Mouse (Mus musculus) E14TG2a.4 (cell line): ENCODE measurements around the gene Rpgrip1.

Experiments used
- H3K27me3 ChIP-seq: 2 replicates; pipeline ENCODE4 v1.6.1; 2014; ENCODE audit warnings: low read length, control low read depth; ENCODE audit not compliant: insufficient read depth
- H3K36me3 ChIP-seq: 2 replicates; pipeline ENCODE4 v1.6.1; 2014; ENCODE audit warnings: low read length, control low read depth; ENCODE audit not compliant: insufficient read depth
- H3K4me1 ChIP-seq: replicated peaks from 2 replicates; pipeline ENCODE4 v1.6.1; 2014; ENCODE audit warnings: low read depth, low read length, control low read depth
- H3K4me3 ChIP-seq: replicated peaks from 2 replicates; pipeline ENCODE4 v1.5.1; 2014; ENCODE audit warnings: mild to moderate bottlenecking, low read length
- H3K9me3 ChIP-seq: 2 replicates; pipeline ENCODE4 v1.6.1; 2014; ENCODE audit warnings: low read length, control low read depth
- CTCF ChIP-seq: conservative IDR thresholded peaks from 2 replicates; pipeline ENCODE4 v1.5.1; 2014; ENCODE audit warnings: low read length
- NANOG ChIP-seq: IDR thresholded peaks from 2 replicates; pipeline ENCODE4 v1.6.1; 2014; ENCODE audit warnings: borderline replicate concordance, low read length, mixed read lengths
- POU5F1 ChIP-seq: IDR thresholded peaks from 2 replicates; pipeline ENCODE4 v1.6.1; 2014; ENCODE audit warnings: low read length, borderline replicate concordance

The Rpgrip1 gene

GRCm38 (mm10) chr14:52199412-52199811 lies 88.9 kb downstream of the Rpgrip1 start:
- Histone ChIP-seq H3K4me3 (no peak overlapping the region), H3K36me3 (peaks cover 66% of the 10 kb centered on the region), H3K27me3 (no peaks in the 10 kb centered on the region), H3K4me1 (peaks cover 36% of the 10 kb centered on the region), H3K9me3 (no peaks in the 10 kb centered on the region)
- no peak for TF ChIP-seq POU5F1
- TF ChIP-seq NANOG: no peak
- TF ChIP-seq CTCF: no peak
